Mouse (Mus musculus) cerebral cortex, adult 2 months (tissue): ENCODE measurements around the gene Psma3.

Experiments
- whole genome bisulfite sequencing: fragments of 180-500 bp; shearing (Covaris S2); methylation state at CpG from one replicate; pipeline ENCODE4 v1.1.7; 2018; 5-methylcytosine and 5-hydroxymethylcytosine counted together

Gene Psma3

DNA sequence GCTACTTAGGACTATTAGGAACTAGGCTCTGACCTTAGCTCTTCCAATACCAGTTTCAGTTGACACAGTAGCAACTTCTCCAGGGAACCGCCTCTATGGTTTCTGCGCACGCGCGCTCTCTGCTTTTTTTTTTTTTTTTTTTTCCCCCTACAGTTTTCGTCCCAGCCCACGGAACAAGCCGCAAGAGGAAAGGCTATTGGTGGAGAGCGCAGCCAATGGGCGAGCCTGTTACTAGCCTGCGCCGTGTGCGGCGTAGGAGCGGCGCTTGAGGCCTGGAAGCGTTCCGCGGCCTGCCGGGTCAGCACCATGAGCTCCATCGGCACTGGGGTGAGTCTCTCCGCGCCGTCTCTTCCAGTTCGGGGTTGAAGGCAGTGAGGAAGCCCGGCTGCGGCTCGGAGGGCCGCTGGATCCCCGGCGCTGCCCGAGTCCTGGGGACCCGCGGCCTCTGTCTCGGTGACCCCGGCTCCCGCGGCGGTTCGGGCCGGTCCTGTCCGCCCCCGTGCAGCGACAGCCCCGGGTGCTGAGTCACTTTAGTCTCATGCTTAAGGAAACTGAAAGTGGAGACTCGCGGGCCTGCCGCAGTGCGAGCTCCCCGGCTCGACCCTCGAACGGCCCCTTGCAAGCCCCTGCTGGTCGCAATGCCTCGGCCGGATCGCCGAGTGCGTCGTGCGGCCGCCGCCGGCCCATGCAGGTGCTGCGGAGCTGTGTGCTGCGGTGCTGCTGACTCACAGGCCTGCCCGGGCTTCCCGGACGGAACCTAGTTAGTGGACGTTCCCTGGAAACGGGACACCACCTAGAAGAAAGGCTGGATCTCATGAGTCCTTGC is at the start of gene Psma3:
Gene Psma3, plus strand, starts transcription at position 181 of the 826 bp plus-strand sequence.
- WGBS, result under 1% methylated on average over 71 of the region's 71 CpGs

- 87% methylated on average over 4 of the region's 4 CpGs for WGBS
Measured at GRCm38 (mm10) chr12:70929781-70930180, 44.6 kb upstream of the Psma3 start.

- 7% methylated on average over 12 of the region's 12 CpGs for WGBS
Measured at GRCm38 (mm10) chr12:70937150-70937549, 37.3 kb upstream of the Psma3 start.

- WGBS, result under 1% methylated on average over 59 of the region's 59 CpGs
Measured at GRCm38 (mm10) chr12:70937571-70938384, 36.6 kb upstream of the Psma3 start, which contains the start of gene Actr10. Actr10 (plus strand) TSS chr12:70937857.

DNA sequence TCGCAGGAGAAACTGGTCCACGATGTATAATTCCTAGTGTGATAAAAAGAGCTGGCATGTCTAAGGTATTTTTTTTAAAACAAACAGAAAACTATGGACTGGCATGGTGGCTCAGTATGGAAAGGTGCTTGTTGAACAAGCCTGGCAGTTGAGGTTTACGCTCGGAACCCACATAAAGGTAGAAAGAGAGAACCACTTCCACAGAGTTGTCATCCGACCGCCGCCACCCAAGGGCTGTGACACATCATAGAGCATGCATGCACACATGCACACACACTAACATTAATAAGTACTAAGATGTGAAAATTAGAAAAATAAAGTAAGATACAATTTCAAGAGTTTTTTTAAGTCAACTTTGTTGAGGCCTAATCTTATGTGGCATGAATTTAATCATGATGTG is 33.6 kb upstream of the Psma3 start:
- 97% methylated on average over 7 of the region's 7 CpGs for WGBS

DNA sequence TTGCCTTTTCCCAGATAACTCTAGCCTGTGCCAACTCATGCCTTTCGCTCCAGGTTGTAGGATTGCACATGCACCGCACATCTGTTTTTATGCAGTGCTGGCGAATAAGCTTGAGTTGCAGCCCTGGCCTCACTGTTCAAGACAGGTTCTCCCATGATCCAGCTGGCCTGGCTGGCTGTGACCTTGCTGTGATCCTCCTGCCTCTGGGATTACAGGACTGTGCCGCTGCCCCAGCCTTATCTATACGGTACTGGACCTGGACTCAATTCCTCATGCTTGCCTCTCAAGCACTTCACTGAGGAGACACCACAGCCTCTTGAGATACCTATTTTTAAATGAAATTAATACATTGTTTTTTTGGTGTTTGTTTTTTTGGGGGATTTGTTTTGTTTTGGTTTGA is 30.2 kb upstream of the Psma3 start:
- WGBS, result 90% methylated on average over 5 of the region's 5 CpGs

GRCm38 (mm10) chr12:70946585-70947256 is 27.7 kb upstream of the Psma3 start:
- 93% methylated on average over 10 of the region's 10 CpGs for WGBS

DNA sequence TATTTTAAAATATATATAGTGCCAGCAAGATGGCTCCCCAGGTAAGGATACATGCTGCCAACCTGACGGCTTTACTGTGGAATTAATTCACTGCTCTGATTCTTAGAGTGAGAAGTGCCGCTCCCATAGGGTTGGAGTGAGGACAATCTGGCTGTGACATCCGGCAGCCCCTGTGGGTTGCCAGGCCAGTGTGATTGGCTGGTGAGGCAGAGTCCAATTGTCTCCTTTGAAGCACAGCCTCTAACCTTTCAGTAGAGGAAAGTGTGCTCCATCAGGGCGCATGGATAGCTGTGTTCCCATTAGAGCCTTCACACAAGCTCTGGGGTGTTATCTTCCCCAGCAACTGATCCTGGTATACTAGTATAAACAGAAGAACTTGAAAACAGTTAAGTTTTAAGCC is 15.8 kb upstream of the Psma3 start:
- WGBS, result 90% methylated on average over 4 of the region's 4 CpGs

GRCm38 (mm10) chr12:70967581-70967980 is 6.8 kb upstream of the Psma3 start:
- WGBS, result 24% methylated on average over 8 of the region's 8 CpGs

- under 1% methylated on average over 35 of the region's 35 CpGs for WGBS
Measured at GRCm38 (mm10) chr12:70968141-70968790, 6.2 kb upstream of the Psma3 start.

DNA sequence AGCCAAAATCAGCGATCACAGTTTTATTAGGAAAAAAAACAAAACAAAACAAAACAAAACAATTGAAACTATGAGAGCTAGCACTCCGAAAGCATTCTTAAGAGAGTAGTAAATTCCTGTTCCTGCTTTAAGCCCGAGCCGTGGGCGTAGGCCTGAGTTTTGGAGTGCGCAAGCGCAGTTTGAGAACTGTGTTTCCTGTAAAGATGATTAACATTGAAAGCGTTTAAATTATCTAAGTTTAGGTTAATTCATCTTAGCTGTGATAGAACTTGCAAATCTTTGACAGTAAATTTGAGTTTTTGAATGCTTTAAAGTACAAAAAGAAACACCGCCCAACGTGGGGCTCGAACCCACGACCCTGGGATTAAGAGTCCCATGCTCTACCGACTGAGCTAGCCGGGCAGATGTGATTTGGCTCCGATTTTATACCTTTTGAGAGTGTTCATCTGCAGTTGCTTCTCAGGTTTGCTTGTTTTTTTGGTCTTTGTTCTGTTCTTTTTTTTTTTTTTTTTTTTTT is 5.6 kb upstream of the Psma3 start:
- under 1% methylated on average over 15 of the region's 15 CpGs for WGBS

DNA sequence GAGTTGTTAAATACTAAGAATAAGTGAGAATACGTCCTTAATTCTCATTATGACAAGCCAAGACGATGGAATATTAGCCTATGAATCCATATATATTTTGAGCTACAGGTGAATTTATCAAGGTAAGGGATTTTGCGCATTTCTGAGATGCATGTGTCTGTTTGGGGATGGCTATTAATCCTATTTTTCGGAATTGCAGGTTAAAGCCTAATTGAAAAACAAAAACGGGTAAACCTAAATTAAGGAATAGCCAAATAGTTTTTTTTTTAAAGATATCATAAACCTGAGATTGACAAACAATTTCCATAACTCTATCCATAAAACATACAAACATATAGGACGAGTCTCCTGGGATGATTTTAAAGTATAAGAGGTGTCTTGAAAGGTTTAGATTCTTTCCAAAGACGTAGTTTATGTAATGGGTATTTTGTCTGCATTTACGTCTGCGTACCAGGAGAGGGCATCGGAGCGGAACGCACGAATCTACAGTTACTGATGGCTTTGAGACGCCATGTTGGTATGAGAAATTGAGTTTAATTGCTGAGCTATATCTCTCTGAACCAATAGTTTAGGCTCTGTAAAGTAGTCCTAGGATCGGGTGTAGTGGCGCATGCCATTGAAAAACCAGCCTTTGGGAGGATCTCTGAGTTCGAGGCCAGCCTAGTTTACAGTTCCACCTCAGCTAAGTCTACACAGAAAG is 4.8 kb upstream of the Psma3 start:
- 2% methylated on average over 17 of the region's 17 CpGs for WGBS

DNA sequence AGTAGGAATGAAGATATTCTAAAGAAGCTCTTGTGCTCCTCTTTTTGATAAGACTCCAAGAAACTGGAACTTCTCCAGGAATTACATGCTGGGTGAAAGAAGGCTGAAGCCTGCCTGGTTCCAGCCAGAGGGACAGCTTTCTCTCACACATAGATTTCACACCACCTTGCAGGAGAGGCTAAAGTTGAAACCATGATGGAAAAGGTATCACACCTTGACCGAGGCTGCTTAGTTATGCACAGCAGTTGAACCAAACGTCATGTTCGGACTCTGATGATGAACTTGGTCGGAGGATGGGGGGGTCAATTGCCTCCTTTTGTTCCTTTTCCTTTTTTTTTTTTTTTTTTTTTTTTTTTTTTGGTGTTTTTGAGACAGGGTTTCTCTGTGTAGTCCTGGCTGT is 590 bp upstream of the Psma3 start:
- 76% methylated on average over 4 of the region's 4 CpGs for WGBS

DNA sequence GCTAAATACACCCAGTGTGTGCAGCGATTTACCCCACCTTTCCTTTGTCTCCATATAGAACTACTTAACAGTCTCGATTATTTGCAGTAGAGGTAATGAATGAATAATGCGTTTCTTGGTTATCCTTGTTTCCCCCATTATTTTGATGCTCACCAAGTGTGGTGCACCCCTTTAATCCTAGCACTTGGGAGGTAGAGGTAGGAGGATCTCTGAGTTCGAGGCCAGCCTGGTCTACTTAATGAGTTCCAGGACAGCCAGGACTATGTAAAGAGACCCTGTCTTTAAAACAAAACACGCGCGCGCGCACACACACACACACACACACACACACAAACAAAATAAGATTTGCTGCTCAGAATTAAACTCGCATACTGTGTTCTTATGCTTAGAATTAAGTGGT is 985 bp downstream of the Psma3 start:
- WGBS, result 17% methylated on average over 10 of the region's 10 CpGs

- 42% methylated on average over 3 of the region's 3 CpGs for WGBS
Measured at GRCm38 (mm10) chr12:70975891-70976290, 1.5 kb downstream of the Psma3 start.

DNA sequence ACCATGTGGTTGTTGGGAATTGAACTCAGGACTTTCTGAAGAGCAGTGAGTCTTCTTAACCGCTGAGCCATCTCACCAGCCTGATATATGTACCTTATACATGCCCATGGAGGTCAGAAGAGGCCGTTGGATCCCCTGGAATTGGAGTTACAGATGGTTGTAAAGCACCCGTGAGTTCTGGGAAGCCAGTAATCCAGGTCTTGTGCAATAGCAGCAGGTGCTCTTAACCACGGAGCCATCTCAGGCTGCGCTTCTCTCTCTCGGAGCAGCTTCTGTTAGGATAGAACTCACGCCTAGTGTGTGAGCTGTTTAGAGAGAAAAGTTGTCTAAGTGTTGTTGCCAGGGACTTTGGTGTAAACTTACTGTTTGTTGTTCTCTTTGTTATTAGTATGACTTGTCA is 3.9 kb downstream of the Psma3 start:
- 82% methylated on average over 7 of the region's 7 CpGs for WGBS

- WGBS, result 86% methylated on average over 7 of the region's 7 CpGs
Measured at GRCm38 (mm10) chr12:70984855-70985550, 10.6 kb downstream of the Psma3 start.

- 87% methylated on average over 5 of the region's 5 CpGs for WGBS
Measured at GRCm38 (mm10) chr12:70997225-70997624, 22.8 kb downstream of the Psma3 start.

- WGBS, result 10% methylated on average over 5 of the region's 5 CpGs
Measured at GRCm38 (mm10) chr12:70999423-70999903, 25.0 kb downstream of the Psma3 start.

DNA sequence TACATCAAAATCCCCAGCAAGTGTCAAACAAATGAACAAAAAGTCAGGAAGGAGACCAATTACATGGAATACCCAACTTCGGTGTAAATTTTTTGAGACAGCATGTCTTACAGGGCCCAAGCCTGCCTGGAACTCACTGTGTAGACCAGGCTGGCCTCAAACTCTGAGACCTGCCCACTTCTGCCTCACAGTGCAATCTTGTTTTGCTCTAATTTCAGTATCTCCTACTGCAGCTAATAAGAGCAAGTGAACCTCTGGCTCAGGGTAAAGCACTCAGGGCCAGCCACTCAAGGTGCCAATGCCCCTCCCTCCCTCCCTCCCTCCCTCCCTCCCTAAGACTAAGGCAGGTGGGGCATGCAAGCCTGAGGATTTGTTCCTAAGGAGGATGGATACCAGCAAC is 25.9 kb downstream of the Psma3 start:
- 62% methylated on average over 1 of the region's 1 CpGs for WGBS
